Comparison of ENCODE assay signal across 14 mouse cellular contexts in genomic region chr11:119384904-119385303, GRCm38 (mm10). TPM values are rescaled to one million over a fixed set of nuclear protein-coding genes. Genes with fewer than 3 reads are reported as not detected.
A peak's percentile ranks its signal among the peaks of the same experiment; 100 is the strongest.
DNase-seq lines count a peak whose midpoint lies in the region; ATAC-seq lines count a peak whose summit lies in the region.
"Had no signal": no experiment of that assay in that cellular context is flagged by ENCODE, and none has a peak within 500 bp of the region (broad histone marks: within the 10 kb centered on the region; RNA-seq: fewer than 3 reads in every experiment).

No protein-coding gene starts in this region.

- no peak overlapping the region for H3K9ac ChIP-seq in embryonic facial prominence, embryonic 14.5 days (ENCODE audit: low read depth, low read length)
- H3K9ac ChIP-seq: embryonic facial prominence, embryonic 12.5 days; intestine, embryonic 15.5 days; lung, embryonic 15.5 days had no signal

- H3K4me3 ChIP-seq in embryonic facial prominence, embryonic 14.5 days (ENCODE audit: low read depth, low read length), result no peak overlapping the region
- no peak overlapping the region for H3K4me3 ChIP-seq in embryonic facial prominence, embryonic 10.5 days
- H3K4me3 ChIP-seq in midbrain, embryonic 10.5 days, result no peak overlapping the region
- H3K4me3 ChIP-seq: embryonic facial prominence, embryonic 12.5 days; intestine, embryonic 15.5 days; limb, embryonic 10.5 days; lung, embryonic 15.5 days had no signal

- H3K4me1 ChIP-seq in embryonic facial prominence, embryonic 14.5 days (ENCODE audit: control insufficient read depth, insufficient read depth, low read length), result no peaks in the 10 kb centered on the region
- H3K4me1 ChIP-seq in embryonic facial prominence, embryonic 10.5 days, result peaks cover 10% of the 10 kb centered on the region
- H3K4me1 ChIP-seq in midbrain, embryonic 10.5 days, result peaks cover 6% of the 10 kb centered on the region
- H3K4me1 ChIP-seq: embryonic facial prominence, embryonic 12.5 days had no signal

- no peak for ATAC-seq in embryonic facial prominence, embryonic 14.5 days (ENCODE audit: low read depth)
- ATAC-seq in hematopoietic stem cell, adult 5-6 weeks (replicated peaks in 1 of 2; ENCODE audit: insufficient read depth in 1 of 2, low FRiP score in 2 of 2, low TSS enrichment in 1 of 2, low read depth in 1 of 2, poor library complexity in 2 of 2, severe bottlenecking in 2 of 2), result peak; percentile 81 to 84
- ATAC-seq: intestine, embryonic 15.5 days had no signal

- DNase-seq in embryonic facial prominence, embryonic 14.5 days (ENCODE audit: low spot score), result peak; percentile 34
- no peak for DNase-seq in embryonic facial prominence, embryonic 10.5 days (ENCODE audit: low spot score)
- peak; percentile 69 for DNase-seq in CD4-positive, CD25-positive, alpha-beta regulatory T cell, adult 2 months (ENCODE audit: low read depth, low spot score)
- peak; percentile 55 to 74 for DNase-seq in thymus, adult 18-20 months
- DNase-seq in cerebellum, postnatal 36 days, result no peak
- DNase-seq in midbrain, embryonic 10.5 days (ENCODE audit: low spot score), result no peak
- no peak for DNase-seq in layer of hippocampus, adult 8-10 months (ENCODE audit: low spot score in 2 of 2)
- DNase-seq: layer of hippocampus, adult 9-11 months; retina, postnatal 1 day had no signal

- H3K4me2 ChIP-seq in embryonic facial prominence, embryonic 14.5 days (ENCODE audit: low read depth, low read length), result no peak overlapping the region
- H3K4me2 ChIP-seq: embryonic facial prominence, embryonic 12.5 days; intestine, embryonic 15.5 days; lung, embryonic 15.5 days had no signal

- 66% methylated on average over 4 of the region's 4 CpGs for WGBS in embryonic facial prominence, embryonic 14.5 days
- 84% methylated on average over 4 of the region's 4 CpGs for WGBS in embryonic facial prominence, embryonic 10.5 days
- 81% methylated on average over 4 of the region's 4 CpGs for WGBS in midbrain, embryonic 10.5 days

- H3K27ac ChIP-seq in embryonic facial prominence, embryonic 14.5 days (replicated peaks; ENCODE audit: low read depth, low read length), result no peak overlapping the region
- no peak overlapping the region for H3K27ac ChIP-seq in embryonic facial prominence, embryonic 10.5 days (replicated peaks)
- H3K27ac ChIP-seq in midbrain, embryonic 10.5 days (replicated peaks), result no peak overlapping the region
- H3K27ac ChIP-seq: embryonic facial prominence, embryonic 12.5 days; intestine, embryonic 15.5 days; limb, embryonic 10.5 days; lung, embryonic 15.5 days had no signal

- peaks cover 7% of the 10 kb centered on the region for H3K27me3 ChIP-seq in embryonic facial prominence, embryonic 14.5 days (replicated peaks; ENCODE audit: control insufficient read depth, insufficient read depth, low read length)
- peaks cover 26% of the 10 kb centered on the region for H3K27me3 ChIP-seq in embryonic facial prominence, embryonic 10.5 days (replicated peaks; ENCODE audit: low read depth, poor library complexity, severe bottlenecking)
- peaks cover 32% of the 10 kb centered on the region for H3K27me3 ChIP-seq in midbrain, embryonic 10.5 days (ENCODE audit: low read depth, poor library complexity, severe bottlenecking)
- H3K27me3 ChIP-seq: intestine, embryonic 15.5 days; lung, embryonic 15.5 days had no signal

- H3K36me3 ChIP-seq in embryonic facial prominence, embryonic 14.5 days (ENCODE audit: control insufficient read depth, insufficient read depth, low read length), result peaks cover 4% of the 10 kb centered on the region; the same call in 1 of the 2 replicates
- peaks cover 6% of the 10 kb centered on the region for H3K36me3 ChIP-seq in embryonic facial prominence, embryonic 10.5 days (replicated peaks)
- peaks cover 8% of the 10 kb centered on the region for H3K36me3 ChIP-seq in midbrain, embryonic 10.5 days

- no peaks in the 10 kb centered on the region for H3K9me3 ChIP-seq in embryonic facial prominence, embryonic 14.5 days (ENCODE audit: control insufficient read depth, low read length)
- no peaks in the 10 kb centered on the region for H3K9me3 ChIP-seq in embryonic facial prominence, embryonic 10.5 days
- H3K9me3 ChIP-seq in midbrain, embryonic 10.5 days (replicated peaks), result no peaks in the 10 kb centered on the region
- H3K9me3 ChIP-seq: embryonic facial prominence, embryonic 12.5 days; intestine, embryonic 15.5 days; limb, embryonic 10.5 days; lung, embryonic 15.5 days had no signal

RNA-seq across cellular contexts. Expression of gene Rnf213, which starts 8.0 kb away (rescaled TPM):
- 5.0 and 5.3 TPM in 2 replicates for polyA plus RNA-seq in embryonic facial prominence, embryonic 14.5 days (2014; fragmentation: Nextera tagmentation; extraction: Ambion mirVana)
- 1.4 TPM in 2 replicates for polyA plus RNA-seq in embryonic facial prominence, embryonic 10.5 days (2016; fragmentation: Nextera tagmentation; extraction: Ambion mirVana)
- total RNA-seq in hematopoietic stem cell, adult 5-6 weeks (2017), result 105 and 116 TPM in 2 replicates
- 0.97 and 1.0 TPM in 2 replicates for polyA plus RNA-seq in midbrain, embryonic 10.5 days (2016; fragmentation: Nextera tagmentation; extraction: Ambion mirVana)
- 1 to 10 TPM; 3.6 to 8.6 (median 6.1) TPM for total RNA-seq in layer of hippocampus, adult 8-10 months (2022)

RNA-seq across cellular contexts. Expression of gene Slc26a11, which starts 29.5 kb away (rescaled TPM):
- polyA plus RNA-seq in embryonic facial prominence, embryonic 14.5 days (2014; fragmentation: Nextera tagmentation; extraction: Ambion mirVana), result 7.8 and 8.4 TPM in 2 replicates
- polyA plus RNA-seq in embryonic facial prominence, embryonic 10.5 days (2016; fragmentation: Nextera tagmentation; extraction: Ambion mirVana), result 7.6 and 8.2 TPM in 2 replicates
- total RNA-seq in hematopoietic stem cell, adult 5-6 weeks (2017), result 7.7 and 7.9 TPM in 2 replicates
- polyA plus RNA-seq in midbrain, embryonic 10.5 days (2016; fragmentation: Nextera tagmentation; extraction: Ambion mirVana), result 7.1 and 7.4 TPM in 2 replicates
- total RNA-seq in layer of hippocampus, adult 8-10 months (2022), result 1 to 10 TPM; 6.0 to 6.9 (median 6.3) TPM

RNA-seq across cellular contexts. Expression of gene Sgsh, which starts 29.6 kb away (rescaled TPM):
- 7.2 and 7.3 TPM in 2 replicates for polyA plus RNA-seq in embryonic facial prominence, embryonic 14.5 days (2014; fragmentation: Nextera tagmentation; extraction: Ambion mirVana)
- polyA plus RNA-seq in embryonic facial prominence, embryonic 10.5 days (2016; fragmentation: Nextera tagmentation; extraction: Ambion mirVana), result 5.4 and 5.5 TPM in 2 replicates
- 17.1 and 21.2 TPM in 2 replicates for total RNA-seq in hematopoietic stem cell, adult 5-6 weeks (2017)
- 6.4 and 6.5 TPM in 2 replicates for polyA plus RNA-seq in midbrain, embryonic 10.5 days (2016; fragmentation: Nextera tagmentation; extraction: Ambion mirVana)
- total RNA-seq in layer of hippocampus, adult 8-10 months (2022), result 1 to 10 TPM; 5.9 to 8.0 (median 7.0) TPM

Comparison
In these comparisons a context has a peak if more than half of its experiments do, and no peak if none do; other contexts are left out.
1. DNase-seq: peak in embryonic facial prominence, embryonic 14.5 days (single experiment), CD4-positive, CD25-positive, alpha-beta regulatory T cell, adult 2 months (single experiment) and thymus, adult 18-20 months (2 of 2); none in embryonic facial prominence, embryonic 10.5 days (single experiment), cerebellum, postnatal 36 days (0 of 2), midbrain, embryonic 10.5 days (single experiment) and layer of hippocampus, adult 8-10 months (0 of 2).